Mouse (Mus musculus) ES-Bruce4 (cell line): ENCODE results near the gene Dusp2.

Experiments used
- CTCF ChIP-seq: IDR thresholded peaks from one replicate; pipeline ENCODE4 v1.8.1; 2011; ENCODE audit warnings: low read depth, low read length
- POLR2A ChIP-seq: IDR thresholded peaks from one replicate; pipeline ENCODE4 v1.8.1; 2011; ENCODE audit warnings: low read length; ENCODE audit not compliant: insufficient read depth

DNA sequence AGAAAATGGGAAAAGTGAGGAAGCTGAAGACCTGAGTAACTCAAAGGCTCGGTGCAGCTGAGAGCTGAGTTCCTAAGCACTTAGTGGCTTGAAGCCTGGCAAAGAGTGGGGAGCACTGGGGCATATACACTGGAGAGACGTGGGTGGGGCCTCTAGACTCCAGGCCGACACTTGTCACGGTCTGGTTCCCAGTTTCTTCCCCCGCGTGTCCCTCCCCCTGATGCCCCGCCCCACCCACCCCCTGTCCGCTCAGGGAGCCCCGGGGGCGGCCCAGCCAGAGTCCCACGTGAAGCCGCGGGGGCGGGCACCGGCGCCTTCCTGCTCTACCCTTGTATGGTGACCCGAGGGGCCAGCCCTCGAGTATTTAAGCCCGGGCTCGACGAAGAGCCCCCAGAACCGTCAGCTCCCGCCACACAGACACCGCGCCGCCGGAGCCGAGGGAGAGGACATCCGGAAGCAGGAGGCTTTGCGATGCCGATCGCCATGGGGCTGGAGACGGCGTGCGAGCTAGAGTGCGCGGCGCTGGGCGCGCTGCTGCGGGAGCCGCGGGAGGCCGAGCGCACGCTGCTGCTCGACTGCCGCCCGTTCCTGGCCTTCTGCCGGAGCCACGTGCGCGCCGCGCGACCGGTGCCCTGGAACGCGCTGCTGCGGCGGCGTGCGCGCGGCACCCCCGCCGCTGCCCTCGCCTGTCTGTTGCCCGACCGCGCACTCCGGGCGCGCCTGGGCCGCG lies at the start of gene Dusp2:
- TF ChIP-seq POLR2A (no peak), CTCF (no peak)
